Mouse (Mus musculus) lung, adult 2 months (tissue): Measurements from ENCODE around the gene Rd3l. TPM values are rescaled to one million over a fixed set of nuclear protein-coding genes. Genes with fewer than 3 reads are reported as not detected.

Source experiments
- DNase-seq: peaks from one replicate; pipeline ENCODE4 v3.0.0; 2022
- H3K4me1 ChIP-seq: fragments of 200-500 bp; 2 replicates; pipeline ENCODE4 v1.6.1; 2011; ENCODE audit warnings: low read length; ENCODE audit not compliant: control insufficient read depth, insufficient read depth
- H3K4me3 ChIP-seq: fragments of 200-500 bp; replicated peaks from 2 replicates; pipeline ENCODE3; 2011; ENCODE audit warnings: low read depth, mild to moderate bottlenecking, control low read depth, low read length; ENCODE audit errors: extremely low read depth
- CTCF ChIP-seq: fragments of 200-500 bp; IDR thresholded peaks from 2 replicates; pipeline ENCODE4 v1.5.1; 2011; ENCODE audit warnings: mild to moderate bottlenecking, low read length, control low read depth; ENCODE audit not compliant: insufficient read depth
- POLR2A ChIP-seq: fragments of 200-500 bp; IDR thresholded peaks from 2 replicates; pipeline ENCODE4 v1.6.1; 2011; ENCODE audit warnings: low read depth, mild to moderate bottlenecking, control low read depth, low read length, borderline replicate concordance; ENCODE audit errors: extremely low read depth
- WGBS: fragments of 180-500 bp; shearing (Covaris S2); methylation state at CpG from one replicate; pipeline ENCODE4 v1.1.7; 2018; 5-methylcytosine and 5-hydroxymethylcytosine counted together
- polyA plus RNA-seq: library from polyadenylated mRNA; depleted of rRNA; stranded (reverse); fragments of >200 nt; gene quantifications from 2 replicates; pipeline ENCODE4 v1.2.3, GENCODE M21; 2012; rRNA removed

Gene Rd3l
- not detected in 2 replicates for polyA plus RNA-seq

DNA sequence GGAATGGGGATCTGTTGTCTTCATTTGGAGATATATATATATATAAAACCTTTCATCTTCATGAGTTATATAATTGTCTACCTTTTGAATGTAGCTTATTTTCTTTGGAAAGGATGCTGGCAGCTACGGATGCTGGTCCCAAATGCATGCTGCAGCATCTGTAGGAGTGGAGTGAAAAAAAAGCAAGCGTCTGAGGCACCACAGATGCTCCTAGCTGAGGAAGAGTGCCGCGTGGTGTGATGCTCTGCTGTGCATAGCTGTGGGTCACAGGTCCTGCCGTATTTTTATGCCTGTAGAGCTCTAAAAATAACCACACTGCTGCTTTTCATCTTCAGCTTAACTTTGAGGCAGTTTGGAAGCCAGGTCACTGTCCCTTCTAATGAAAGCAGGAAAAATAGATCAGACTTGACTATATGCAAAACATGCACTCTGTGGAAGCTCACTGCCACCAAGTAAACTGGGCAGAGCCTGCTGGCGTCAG is at the start of gene Rd3l:
Gene Rd3l, minus strand, starts transcription at position 431 of the 481 bp plus-strand sequence.
- Histone ChIP-seq H3K4me3 (no peak within 1 kb of the TSS), H3K4me1 (no peaks in the 10 kb centered on the region)
- no peak for DNase-seq
- 54% methylated on average over 6 of the region's 6 CpGs for WGBS
- no peak for TF ChIP-seq CTCF
- TF ChIP-seq POLR2A: no peak

DNA sequence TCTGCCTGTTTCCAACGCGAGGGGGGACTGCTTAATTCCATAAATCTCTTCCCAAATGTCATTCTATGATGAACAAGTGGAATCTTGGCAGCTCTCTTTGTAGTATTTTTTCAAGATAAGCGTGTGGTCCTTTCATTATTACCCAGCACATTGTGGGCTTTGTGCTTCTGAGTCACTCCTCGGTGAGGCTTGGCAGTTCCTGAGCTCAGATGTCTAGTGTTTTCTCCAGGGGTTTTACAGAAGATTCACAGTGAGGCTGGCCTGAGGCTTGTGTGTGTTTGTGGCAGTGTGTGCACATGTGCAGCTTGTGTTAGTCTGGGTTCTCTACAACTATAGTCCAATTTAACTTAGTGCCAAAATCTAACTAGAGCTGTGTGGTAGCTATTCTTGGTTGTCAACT is 46.3 kb upstream of the Rd3l start:
- Histone ChIP-seq H3K4me3 (no peak overlapping the region), H3K4me1 (no peaks in the 10 kb centered on the region)
- TF ChIP-seq CTCF: no peak
- DNase-seq: no peak
- 70% methylated on average over 4 of the region's 4 CpGs for WGBS

DNA sequence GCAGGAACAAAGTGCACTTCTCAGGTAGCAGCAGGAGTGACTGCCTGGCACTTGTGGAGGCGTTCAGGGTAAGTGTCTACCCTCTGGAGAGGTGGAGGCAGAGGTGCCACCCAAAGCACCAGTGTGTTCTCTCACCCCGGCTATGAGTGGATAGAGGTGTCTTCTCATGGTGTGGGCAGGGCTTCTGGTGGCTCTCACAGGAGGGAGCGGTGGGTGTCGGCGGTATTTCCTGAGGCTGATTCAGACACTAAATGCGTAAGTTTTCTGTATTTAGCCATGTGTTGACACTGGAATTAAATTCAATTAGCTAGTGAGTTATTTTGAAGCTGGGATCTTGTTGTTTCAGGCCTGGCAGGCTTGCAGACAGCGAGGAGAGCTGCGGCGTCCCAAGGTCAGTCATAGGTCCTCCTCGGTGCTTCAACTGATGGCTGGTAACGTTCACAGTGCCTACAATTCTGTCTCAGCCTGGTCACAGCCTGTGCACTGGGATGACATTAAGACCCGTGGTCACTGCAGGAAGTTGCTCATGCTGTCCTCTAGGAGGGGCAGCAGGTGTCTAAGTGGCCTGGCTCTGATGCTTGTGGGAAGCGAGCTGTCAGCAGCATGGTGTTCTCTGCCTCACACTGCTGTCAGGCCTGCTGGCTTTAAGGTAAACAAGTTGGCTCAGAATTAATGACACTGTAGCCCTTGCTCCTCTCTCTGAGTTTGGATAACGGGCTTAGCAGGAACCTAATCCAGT is 45.0 kb upstream of the Rd3l start:
- H3K4me1 ChIP-seq: no peaks in the 10 kb centered on the region
- no peak for DNase-seq
- TF ChIP-seq CTCF (no peak), POLR2A (no peak)
- WGBS: 64% methylated on average over 14 of the region's 14 CpGs
- H3K4me3 ChIP-seq: no peak overlapping the region

DNA sequence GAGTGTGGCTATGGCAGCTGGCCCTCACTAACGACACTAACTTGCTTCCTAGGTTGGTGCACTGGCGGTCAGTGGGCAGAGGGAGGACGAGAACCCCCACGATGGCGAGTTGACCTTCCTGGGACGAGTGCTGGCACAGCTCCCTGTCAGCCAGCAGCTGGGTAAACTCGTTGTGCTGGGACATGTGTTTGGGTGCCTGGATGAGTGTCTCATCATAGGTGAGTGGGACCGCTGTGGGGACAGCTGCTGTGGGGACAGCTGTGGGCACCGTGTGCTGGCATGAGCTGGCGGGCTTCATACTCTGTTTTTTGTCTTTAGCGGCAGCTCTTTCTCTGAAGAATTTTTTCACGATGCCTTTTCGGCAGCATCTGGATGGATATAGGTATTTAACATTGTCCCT is 44.3 kb upstream of the Rd3l start:
- DNase-seq: no peak
- Histone ChIP-seq H3K4me3 (no peak overlapping the region), H3K4me1 (no peaks in the 10 kb centered on the region)
- WGBS: 78% methylated on average over 13 of the region's 13 CpGs
- TF ChIP-seq CTCF (no peak), POLR2A (no peak)

DNA sequence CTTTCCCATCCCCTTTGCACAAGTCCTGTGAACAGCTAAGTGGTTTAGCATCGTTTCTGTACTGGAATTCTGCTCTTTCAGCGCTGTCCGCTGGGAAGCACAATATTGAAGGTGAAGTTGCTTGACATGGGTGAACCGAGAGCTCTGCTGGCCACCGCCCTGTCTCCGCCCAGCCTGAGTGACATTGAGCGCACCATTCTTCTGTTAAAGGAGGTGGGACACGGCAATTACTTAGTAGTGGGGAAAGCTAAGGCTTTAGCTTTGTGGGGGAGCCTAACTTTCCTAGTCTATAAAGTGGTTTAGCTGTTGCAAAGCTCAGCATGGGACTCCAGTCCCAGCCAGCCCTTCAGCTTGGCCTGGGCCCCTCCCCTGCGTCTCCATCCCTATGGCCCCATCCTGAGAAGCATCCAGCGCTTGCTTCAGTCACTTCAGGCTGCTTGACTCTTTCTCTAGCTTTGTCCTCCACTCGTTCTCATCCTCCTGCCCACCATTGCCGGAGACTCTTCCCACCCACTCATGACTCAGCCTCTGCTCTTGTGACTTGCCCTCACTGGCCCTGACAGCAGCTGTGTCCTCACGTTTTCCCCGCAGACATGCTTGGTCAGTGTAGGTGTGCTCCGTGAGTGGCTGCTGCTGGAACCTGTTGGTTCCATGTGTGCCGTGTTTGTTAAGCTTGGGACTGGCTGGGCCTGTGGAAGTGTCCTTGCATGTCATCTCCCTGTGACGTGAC is 43.6 kb upstream of the Rd3l start:
- H3K4me3 ChIP-seq: no peak overlapping the region
- DNase-seq: no peak
- no peaks in the 10 kb centered on the region for H3K4me1 ChIP-seq
- WGBS: 80% methylated on average over 17 of the region's 17 CpGs
- TF ChIP-seq POLR2A: no peak
- no peak for TF ChIP-seq CTCF

DNA sequence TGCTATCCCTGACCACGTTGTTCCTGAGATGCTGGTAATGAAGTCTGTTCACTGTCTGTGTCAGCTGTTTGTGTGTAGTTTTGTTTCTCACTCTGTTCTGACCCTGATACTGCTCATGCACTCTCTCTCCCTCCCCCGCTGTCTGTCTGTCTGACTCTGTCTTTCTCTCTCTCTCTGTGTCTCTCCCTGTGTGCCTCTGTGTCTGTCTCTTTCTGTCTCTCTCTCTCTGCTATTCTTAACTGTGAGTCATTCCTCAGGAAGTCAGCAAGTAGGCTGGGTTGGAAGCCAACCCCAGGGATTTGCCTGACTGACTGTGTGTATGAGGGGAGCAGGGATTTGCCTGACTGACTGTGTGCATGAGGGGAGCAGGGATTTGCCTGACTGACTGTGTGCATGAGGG is 42.2 kb upstream of the Rd3l start:
- DNase-seq: no peak
- Histone ChIP-seq H3K4me1 (no peaks in the 10 kb centered on the region), H3K4me3 (no peak overlapping the region)
- TF ChIP-seq CTCF (no peak), POLR2A (no peak)
- WGBS: 75% methylated on average over 2 of the region's 2 CpGs

DNA sequence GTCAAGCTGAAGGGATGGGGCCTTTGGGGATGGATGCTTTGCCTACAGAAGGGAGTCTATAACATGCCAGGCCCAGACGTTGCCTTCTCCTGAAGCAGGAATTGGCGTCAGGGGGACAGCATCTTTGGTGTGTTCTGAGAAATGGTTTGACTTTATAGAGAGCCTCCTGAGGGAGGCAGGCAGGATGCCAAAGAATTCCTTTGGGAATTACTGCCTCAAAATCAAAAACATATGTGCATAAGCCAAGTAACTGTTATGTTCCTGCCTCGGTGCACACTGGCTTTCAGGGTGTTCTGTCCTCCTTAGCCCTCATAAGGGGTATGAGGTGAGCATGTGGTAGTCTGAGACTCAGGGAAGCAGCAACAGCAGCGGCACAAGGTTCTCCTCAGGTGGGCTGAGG is 35.2 kb upstream of the Rd3l start:
- WGBS: 62% methylated on average over 4 of the region's 4 CpGs
- Histone ChIP-seq H3K4me1 (no peaks in the 10 kb centered on the region), H3K4me3 (no peak overlapping the region)
- TF ChIP-seq POLR2A: no peak
- no peak for TF ChIP-seq CTCF
- DNase-seq: no peak

DNA sequence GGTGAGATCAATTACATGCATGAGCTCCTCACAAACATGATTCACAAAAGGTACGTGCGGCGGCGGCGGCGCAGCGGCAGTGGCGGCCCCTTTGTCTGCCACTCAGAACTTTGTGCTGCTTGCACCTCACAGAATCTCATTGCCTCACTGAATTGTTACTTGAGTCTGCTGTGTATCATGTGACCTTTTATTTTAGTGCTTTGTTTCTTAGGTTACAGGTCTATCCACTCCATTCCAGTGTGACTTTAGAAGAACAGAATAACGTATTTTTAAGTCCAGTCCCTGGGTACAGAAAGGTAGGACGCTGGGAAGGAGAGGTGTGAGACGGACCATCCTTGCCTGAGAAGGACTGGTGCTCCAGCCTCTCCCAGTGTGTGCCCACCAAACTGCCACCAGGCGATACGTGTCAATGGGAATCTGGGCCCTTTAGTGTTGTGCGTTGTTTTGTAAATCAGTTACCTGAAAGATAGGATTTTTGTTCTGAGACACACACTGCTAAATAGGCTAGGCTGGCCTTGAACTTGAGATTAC is 32.2 kb upstream of the Rd3l start:
- 55% methylated on average over 14 of the region's 14 CpGs for WGBS

DNA sequence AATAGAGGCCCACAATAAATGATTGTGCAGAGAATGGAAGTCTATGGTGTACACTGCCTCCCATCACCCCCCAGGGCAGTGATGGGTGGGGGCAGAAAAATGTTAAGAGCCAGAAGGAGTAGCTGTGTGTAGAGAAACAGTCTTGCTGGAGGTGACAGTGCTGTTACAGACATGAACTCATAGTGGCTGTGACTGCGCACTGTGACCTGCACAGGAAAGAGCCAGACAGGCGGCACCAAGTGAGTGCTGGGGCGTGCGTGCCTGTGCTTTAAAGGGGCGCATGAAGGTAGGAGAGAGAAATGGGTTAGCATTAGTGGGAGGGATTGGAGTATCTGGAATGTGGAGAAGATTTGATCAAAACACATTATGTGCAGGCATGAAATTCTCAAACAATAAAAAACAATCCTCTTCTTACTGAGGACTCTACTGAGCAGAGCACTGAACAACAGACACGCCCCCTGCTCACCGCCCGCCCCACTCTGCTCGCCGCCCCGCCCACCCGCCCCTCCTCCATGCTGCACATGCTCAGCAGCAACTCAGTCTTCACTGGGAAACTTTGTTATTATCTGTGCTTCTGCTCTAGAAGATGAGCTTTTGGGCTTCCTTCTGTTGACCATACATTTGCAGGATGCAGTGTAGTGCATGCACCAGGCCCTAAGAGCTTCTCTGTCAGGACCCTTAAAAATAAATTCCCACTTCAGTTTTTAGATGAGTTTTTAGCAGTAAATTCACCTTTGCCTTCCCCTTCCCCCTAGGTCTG is 31.6 kb upstream of the Rd3l start:
- WGBS: 46% methylated on average over 12 of the region's 12 CpGs
- DNase-seq: no peak
- TF ChIP-seq POLR2A (no peak), CTCF (no peak)

More for the DNA sequence above, 32.2 kb upstream of the Rd3l start:
- Histone ChIP-seq H3K4me3 (no peak overlapping the region), H3K4me1 (no peaks in the 10 kb centered on the region)
- TF ChIP-seq POLR2A: no peak
- TF ChIP-seq CTCF: no peak
- no peak for DNase-seq

More for the DNA sequence above, 31.6 kb upstream of the Rd3l start:
- Histone ChIP-seq H3K4me1 (no peaks in the 10 kb centered on the region), H3K4me3 (no peak overlapping the region)
